Mouse (Mus musculus): ENCODE data around the gene Bcat1.

Bcat1 gene

GRCm38 (mm10) chr6:145075548-145076224 is at the start of gene Bcat1:
Gene Bcat1 (minus strand): TSS chr6:145076184.
- DNase-seq (ENCODE audit: low read depth, low spot score) = peak; percentile 59

GRCm38 (mm10) chr6:145125591-145126113 is 49.7 kb upstream of the Bcat1 start:
- no peak for DNase-seq (ENCODE audit: low read depth, low spot score)

- DNase-seq (ENCODE audit: low read depth, low spot score) = no peak
These were observed 48.6 kb upstream of the Bcat1 start for GRCm38 (mm10) chr6:145124621-145125020.

GRCm38 (mm10) chr6:145123136-145124060 is 47.4 kb upstream of the Bcat1 start:
- no peak for DNase-seq (ENCODE audit: low read depth, low spot score)

DNA sequence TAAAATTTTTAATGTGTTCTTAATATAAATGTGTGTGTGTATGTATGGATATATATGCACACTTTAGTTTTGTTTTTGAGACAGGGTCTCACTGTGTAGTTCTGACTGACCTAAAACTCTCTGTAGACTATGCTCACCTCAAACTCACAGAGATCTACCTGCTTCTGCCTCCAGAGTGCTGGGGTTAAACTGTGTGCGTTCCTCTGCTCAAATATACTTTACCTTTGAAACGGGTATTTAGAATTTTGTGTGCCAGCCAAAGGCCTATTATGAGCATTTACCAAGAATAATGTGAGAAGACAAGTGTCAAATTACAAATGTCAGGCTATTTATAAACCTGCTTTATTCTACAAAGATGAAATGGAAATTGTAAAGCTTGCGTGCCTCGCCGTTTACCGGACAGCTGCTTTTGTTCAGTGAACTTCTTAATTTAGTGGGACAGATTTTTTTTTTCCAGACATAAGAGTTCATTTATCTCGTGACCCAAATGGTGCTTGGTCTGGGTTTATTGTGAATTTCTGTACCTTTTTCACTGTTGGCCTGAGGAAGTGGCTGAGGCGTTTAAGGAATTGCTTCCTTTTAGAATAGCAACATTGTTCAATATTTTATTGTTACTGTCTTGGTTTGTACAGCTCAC is 46.6 kb upstream of the Bcat1 start:
- DNase-seq (ENCODE audit: low read depth, low spot score) = no peak

GRCm38 (mm10) chr6:145121590-145122420 is 45.8 kb upstream of the Bcat1 start:
- DNase-seq (ENCODE audit: low read depth, low spot score) = no peak

DNA sequence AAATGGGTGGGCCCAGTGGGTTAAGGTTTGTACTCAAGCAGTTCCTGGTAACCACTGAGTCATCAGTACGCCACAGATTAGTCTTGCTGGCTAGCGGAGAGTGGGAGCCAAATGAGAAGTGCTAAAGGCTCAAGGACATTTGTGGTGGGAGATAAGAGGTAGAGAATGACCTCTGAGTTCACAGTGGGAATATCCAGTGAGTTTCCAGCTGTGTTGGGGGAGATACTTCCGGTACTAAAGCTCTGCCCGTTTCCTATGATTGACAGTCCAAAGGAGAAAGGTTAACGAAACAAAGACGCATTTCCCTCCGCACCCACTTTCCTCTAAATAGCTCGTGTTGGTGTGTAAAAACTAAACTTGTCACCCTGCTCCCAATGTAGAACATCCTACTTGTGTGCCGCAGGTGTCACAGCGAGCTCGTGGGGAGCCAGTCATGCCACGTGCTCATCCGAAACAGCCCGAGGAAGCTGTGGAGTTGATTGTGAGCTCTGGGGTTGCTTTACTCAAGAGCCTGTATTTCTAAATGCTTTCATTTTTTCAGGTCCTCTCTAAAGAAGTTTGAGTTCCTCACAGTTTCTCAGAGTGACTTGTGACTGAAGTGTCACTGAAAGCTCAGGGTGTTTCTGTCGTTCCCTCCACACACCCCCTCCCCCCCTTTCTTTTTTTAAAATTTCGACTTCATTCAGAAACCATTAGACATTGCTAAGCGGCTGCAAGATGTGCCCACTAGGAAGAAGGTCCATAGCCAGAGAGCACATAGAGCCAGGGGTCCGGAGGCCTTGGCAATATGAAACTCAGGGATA is 45.0 kb upstream of the Bcat1 start:
- no peak for DNase-seq (ENCODE audit: low read depth, low spot score)

GRCm38 (mm10) chr6:145120086-145120485 is 44.1 kb upstream of the Bcat1 start:
- no peak for DNase-seq (ENCODE audit: low read depth, low spot score)

DNA sequence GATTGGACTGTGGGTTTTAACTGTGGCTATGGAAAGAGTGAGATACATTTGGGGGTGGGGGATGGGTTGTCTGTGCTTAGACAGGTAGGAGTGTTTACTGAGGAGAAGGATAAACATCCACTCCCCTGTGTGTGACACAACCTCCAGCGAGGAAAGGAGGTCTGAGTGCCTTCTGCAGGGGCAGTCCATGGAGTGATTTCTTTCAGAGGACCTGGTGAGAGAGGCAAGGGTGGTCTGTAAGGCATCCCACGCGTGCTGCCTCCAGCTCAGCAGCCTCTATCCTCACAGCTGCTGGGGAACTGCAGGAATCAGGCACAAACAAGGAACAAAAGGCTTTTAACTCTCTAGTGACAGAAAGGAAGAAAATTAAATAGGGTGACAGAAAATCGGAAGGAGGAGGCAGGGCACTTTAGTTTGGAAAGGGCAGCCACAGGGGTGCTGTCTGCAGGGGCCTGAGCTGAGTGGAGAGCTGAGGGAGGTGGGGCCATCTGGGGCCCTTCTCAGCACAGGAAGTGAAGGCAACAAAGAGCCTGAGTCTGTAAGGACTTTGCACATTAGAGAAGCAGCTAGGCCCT is 40.2 kb upstream of the Bcat1 start:
- DNase-seq (ENCODE audit: low read depth, low spot score) = no peak

DNA sequence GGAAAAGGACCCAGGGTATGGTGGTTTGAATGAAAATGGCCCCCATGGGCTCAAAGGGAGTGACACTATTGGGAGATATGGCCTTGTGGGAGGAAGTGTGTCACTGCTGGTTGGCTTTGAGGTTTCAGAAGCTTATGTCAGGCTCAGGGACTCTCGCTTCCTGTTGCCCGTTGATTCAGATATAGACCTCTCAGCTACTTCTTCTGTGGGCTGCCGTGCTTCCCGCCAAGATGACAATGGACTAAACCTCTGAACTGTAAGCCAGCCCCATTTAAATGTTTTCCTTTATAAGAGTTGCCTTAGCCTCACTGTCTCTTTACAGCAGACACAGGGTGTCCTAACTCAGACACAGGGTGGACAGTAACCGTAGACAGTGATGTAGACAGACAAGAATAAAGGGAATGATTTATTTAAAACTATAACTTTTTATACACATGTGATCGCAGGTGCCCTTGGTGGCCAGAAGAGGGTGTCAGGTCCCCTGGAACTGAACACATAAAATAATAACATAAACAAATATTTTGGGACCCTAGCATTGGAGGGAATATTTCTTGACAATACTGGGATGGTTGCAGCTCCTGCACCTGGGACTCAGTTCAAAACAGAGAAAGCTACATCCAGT is 39.6 kb upstream of the Bcat1 start, which contains the start of gene Lrmp:
Lrmp (plus strand) TSS at position 178 of the 622 bp plus-strand sequence.
- DNase-seq (ENCODE audit: low read depth, low spot score) = no peak

- DNase-seq (ENCODE audit: low read depth, low spot score) = no peak
These were observed 38.6 kb upstream of the Bcat1 start for GRCm38 (mm10) chr6:145114561-145114960.

DNA sequence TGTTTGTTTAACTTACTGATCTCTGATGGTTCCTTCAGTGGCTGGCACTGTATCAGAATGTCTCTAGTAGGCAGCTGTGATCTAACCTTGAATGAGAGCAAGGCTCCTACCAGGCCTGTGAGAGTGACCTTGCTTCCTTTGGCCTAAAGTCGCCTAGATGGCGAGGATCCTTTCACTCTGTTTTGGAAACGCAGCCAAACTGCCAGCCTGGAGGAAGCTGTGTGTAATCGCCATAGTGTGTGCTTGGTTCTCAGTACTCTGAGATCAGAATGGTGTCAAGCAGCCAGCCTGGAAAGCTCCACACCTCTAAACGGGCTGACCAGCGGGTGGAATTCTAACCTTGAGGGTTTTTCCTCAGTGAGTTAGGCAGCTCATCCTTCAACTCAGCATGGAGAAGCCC is 36.9 kb upstream of the Bcat1 start:
- DNase-seq (ENCODE audit: low read depth, low spot score) = no peak

- no peak for DNase-seq (ENCODE audit: low read depth, low spot score)
These were observed 34.8 kb upstream of the Bcat1 start for GRCm38 (mm10) chr6:145110786-145111185.

DNA sequence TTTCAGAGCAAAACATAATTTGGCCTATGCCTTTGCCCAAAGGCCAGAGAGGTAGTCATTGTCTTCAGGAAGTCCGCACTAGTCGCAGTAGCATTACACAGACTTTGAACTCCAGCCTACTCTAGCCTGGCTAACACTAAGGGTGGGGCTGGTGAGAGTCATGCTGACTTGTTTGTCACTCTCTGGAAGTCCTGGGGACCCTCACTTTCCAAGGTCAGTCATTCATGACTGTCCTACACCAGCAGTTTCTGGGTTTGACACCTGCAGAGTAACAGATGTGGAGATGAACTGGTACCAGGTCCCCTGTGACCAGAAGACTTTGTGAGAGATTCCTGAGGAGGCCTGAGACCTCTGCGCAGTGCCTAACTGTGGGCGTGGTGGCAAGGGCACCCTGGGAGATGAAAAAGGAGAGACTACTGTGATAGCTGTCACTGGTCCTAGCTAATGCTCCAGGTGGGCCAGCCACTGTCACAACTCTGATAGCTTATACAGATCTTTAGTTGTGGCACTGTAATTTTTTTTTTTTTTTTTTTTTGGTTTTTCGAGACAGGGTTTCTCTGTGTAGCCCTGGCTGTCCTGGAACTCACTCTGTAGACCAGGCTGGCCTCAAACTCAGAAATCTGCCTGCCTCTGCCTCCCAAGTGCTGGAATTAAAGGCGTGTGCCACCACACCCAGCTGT is 30.3 kb upstream of the Bcat1 start:
- no peak for DNase-seq (ENCODE audit: low read depth, low spot score)

- no peak for DNase-seq (ENCODE audit: low read depth, low spot score)
These were observed 29.5 kb upstream of the Bcat1 start for GRCm38 (mm10) chr6:145105439-145105838.

DNA sequence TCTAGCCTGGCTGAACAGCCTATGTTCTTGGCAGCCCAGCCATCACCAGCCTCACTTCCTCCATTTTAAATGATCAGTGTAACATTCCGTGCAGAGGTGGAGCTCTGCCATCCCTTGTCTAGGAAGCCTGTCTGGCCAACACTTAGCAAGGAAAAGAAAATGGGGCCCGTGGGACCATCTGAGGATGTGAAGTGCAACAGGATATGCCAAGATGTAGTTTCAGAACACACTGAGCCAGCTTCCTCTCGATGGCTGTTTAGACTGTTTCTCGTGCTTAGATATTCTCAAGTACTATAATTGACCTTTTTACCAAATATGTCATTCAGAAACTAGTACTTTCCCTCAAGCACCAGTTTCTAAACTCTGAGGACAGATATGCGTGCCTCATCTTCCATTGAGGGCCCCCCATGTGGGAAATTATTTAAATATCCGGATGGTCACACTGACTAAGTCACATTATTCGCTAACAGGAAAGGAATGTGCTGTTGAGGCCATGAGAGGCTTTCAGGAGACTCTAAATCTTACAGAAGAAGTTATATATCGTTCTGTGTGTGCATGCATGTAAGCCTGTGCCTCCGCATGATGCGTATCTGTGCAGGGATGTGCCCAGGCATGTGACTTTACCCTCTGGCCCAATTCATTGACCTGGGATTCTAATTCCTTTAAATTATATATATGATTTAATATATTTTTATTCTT is 28.4 kb upstream of the Bcat1 start:
- DNase-seq (ENCODE audit: low read depth, low spot score) = no peak

GRCm38 (mm10) chr6:145100923-145101322 is 24.9 kb upstream of the Bcat1 start:
- DNase-seq (ENCODE audit: low read depth, low spot score) = no peak

- no peak for DNase-seq (ENCODE audit: low read depth, low spot score)
These were observed 18.4 kb upstream of the Bcat1 start for GRCm38 (mm10) chr6:145094431-145094830.

All from forelimb bud, embryonic 11.5 days (tissue).